Mouse (Mus musculus) bone marrow, adult 2 months (tissue): ENCODE measurements around the gene Cd59a.
"Not testable (repeated sequence)": the region's sequence is repeated elsewhere in the genome, so short reads cannot be mapped to it uniquely, and the experiment has no call there.

Experiments used
- CTCF ChIP-seq: fragments of 200-500 bp; IDR thresholded peaks from 2 replicates; pipeline ENCODE4 v1.5.1; 2011; ENCODE audit warnings: low read length, control low read depth; ENCODE audit not compliant: control insufficient read depth, insufficient read depth
- POLR2A ChIP-seq: fragments of 200-500 bp; IDR thresholded peaks from 2 replicates; pipeline ENCODE4 v1.6.1; 2011; ENCODE audit warnings: low read depth, mild to moderate bottlenecking, control low read depth, low read length, borderline replicate concordance; ENCODE audit not compliant: control insufficient read depth

DNA sequence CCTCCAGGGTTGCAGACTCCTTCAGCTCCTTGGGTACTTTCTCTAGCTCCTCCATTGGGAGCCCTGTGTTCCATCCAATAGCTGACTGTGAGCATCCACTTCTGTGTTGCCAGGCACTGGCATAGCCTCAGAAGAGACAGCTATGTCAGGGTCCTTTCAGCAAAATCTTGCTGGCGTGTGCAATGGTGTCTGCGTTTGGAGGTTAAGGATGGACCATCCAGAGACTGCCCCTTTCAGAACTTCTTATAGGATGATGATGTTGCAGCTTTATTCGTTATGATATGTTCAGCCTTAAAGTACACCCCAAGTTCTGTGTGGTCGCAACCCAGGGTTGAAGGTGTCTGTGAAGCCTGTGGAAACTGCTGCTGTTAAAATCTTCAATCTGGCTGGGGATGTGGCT is 1.8 kb downstream of the Cd59a start:
- TF ChIP-seq POLR2A, CTCF: not testable (repeated sequence)
